Mouse (Mus musculus) telencephalon, adult 2 months (tissue): ENCODE measurements around the gene Med9.

Experiments used
- DNase-seq: peaks from one replicate; pipeline ENCODE4 v3.0.0-alpha.2; 2011; ENCODE audit warnings: low read depth, low spot score

The Med9 gene

GRCm38 (mm10) chr11:59947752-59948400, at the start of gene Med9:
Gene Med9 (plus strand): TSS chr11:59948206.
- DNase-seq = peak; percentile 84

- DNase-seq = no peak
These were observed 48.0 kb upstream of the Med9 start for GRCm38 (mm10) chr11:59899711-59900685.

- DNase-seq = no peak
These were observed 47.0 kb upstream of the Med9 start for GRCm38 (mm10) chr11:59900995-59901394.

GRCm38 (mm10) chr11:59902045-59902726, 45.8 kb upstream of the Med9 start:
- no peak for DNase-seq

- DNase-seq = no peak
These were observed 41.4 kb upstream of the Med9 start for GRCm38 (mm10) chr11:59906521-59907123.

GRCm38 (mm10) chr11:59908446-59908845, 39.6 kb upstream of the Med9 start:
- DNase-seq = no peak

- DNase-seq = no peak
These were observed 37.4 kb upstream of the Med9 start for GRCm38 (mm10) chr11:59910586-59910985.

GRCm38 (mm10) chr11:59911523-59911922, 36.5 kb upstream of the Med9 start:
- DNase-seq = no peak

GRCm38 (mm10) chr11:59913702-59914101, 34.3 kb upstream of the Med9 start:
- DNase-seq = no peak

GRCm38 (mm10) chr11:59918014-59918413, 30.0 kb upstream of the Med9 start:
- no peak for DNase-seq

- DNase-seq = no peak
These were observed 28.6 kb upstream of the Med9 start for GRCm38 (mm10) chr11:59919401-59919800.

- no peak for DNase-seq
These were observed 27.7 kb upstream of the Med9 start for GRCm38 (mm10) chr11:59920331-59920730.

GRCm38 (mm10) chr11:59921265-59921664, 26.7 kb upstream of the Med9 start:
- DNase-seq = no peak

GRCm38 (mm10) chr11:59930031-59930430, 18.0 kb upstream of the Med9 start:
- no peak for DNase-seq

- no peak for DNase-seq
These were observed 15.3 kb upstream of the Med9 start for GRCm38 (mm10) chr11:59932560-59933337.

GRCm38 (mm10) chr11:59933943-59934342, 14.1 kb upstream of the Med9 start:
- DNase-seq = no peak

- no peak for DNase-seq
These were observed 11.0 kb upstream of the Med9 start for GRCm38 (mm10) chr11:59937023-59937422.

- DNase-seq = no peak
These were observed 10.4 kb upstream of the Med9 start for GRCm38 (mm10) chr11:59937615-59938014.

GRCm38 (mm10) chr11:59939821-59940220, 8.2 kb upstream of the Med9 start:
- DNase-seq = no peak

GRCm38 (mm10) chr11:59940645-59941044, 7.4 kb upstream of the Med9 start:
- no peak for DNase-seq

- no peak for DNase-seq
These were observed 6.6 kb upstream of the Med9 start for GRCm38 (mm10) chr11:59941391-59941790.
